Mouse (Mus musculus) hematopoietic stem cell, adult 5-6 weeks (primary cell): ENCODE results near the gene Pigu. TPM values are rescaled to one million over a fixed set of nuclear protein-coding genes. Genes with fewer than 3 reads are reported as not detected.

Source experiments
- ATAC-seq, 2 experiments: fragments of 125-278 bp in 1 of 2; replicated peaks in 1 of 2; 2 replicates each; pipeline ENCODE4 v1.8.0; 2016 to 2017; ENCODE audit warnings: inconsistent platforms in 2 of 2, mild to moderate bottlenecking in 2 of 2, moderate number of reproducible peaks in 2 of 2, low read depth in 1 of 2, moderate TSS enrichment in 1 of 2; ENCODE audit not compliant: low FRiP score in 2 of 2, poor library complexity in 2 of 2, severe bottlenecking in 2 of 2, insufficient read depth in 1 of 2, low TSS enrichment in 1 of 2
- total RNA-seq: library from RNA; stranded (forward); fragments of 172-1452, 232-1000 nt; gene quantifications from 2 replicates; pipeline ENCODE4 v1.2.3, GENCODE M21; 2017

Pigu gene
- total RNA-seq, 1 experiment from 2014 or later, result 43.4 TPM

DNA sequence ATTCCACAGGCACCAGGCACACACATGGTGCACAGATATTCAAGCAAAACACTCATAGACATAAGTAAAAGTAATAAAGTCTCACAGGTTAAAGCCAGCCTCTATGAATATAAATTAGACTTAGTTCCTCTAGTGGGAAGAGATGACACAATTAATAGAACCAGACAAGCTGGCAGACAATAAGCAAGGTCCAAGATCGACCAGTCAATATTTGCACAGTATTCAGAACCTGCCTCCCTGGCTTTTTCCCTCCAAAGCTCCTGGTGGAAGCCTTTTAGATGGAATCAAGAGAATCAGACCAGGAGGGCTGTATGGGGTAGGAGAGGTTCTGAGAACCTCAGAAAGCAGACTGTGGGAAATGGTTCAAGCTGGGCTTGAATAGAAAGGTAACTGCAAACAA lies 16.7 kb upstream of the Pigu start:
- no peak for ATAC-seq

DNA sequence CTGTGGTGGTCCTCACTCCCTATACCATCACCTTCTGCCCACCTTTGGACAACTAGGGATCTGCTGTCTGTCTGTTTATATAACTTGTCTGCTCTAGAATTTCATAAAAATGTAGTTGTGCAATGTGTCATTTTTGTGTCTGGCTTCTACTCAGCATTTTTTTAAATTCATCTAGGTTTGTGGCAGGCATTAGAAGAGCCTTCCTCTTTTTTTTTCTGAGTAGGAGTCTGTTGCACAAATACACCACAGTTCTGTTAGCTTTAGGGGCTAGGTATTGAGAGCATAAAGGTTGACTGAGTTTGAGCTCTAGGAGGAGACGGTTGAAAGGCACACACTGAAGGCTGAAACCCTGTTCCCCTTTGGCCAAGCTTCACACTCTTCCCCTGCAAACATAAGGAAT lies 16.1 kb upstream of the Pigu start:
- ATAC-seq, result peak in 1 of 2 experiments; percentile 17; a peak in 1 of 4 replicates

GRCm38 (mm10) chr2:155372451-155372850 lies 15.2 kb upstream of the Pigu start:
- no peak for ATAC-seq

GRCm38 (mm10) chr2:155369333-155369883 lies 12.2 kb upstream of the Pigu start:
- peak in 1 of 2 experiments; percentile 24; a peak in 1 of 4 replicates for ATAC-seq

GRCm38 (mm10) chr2:155367635-155368284 lies 10.5 kb upstream of the Pigu start:
- ATAC-seq, result peak; percentile 24 to 74; a peak in 2 of 4 replicates

DNA sequence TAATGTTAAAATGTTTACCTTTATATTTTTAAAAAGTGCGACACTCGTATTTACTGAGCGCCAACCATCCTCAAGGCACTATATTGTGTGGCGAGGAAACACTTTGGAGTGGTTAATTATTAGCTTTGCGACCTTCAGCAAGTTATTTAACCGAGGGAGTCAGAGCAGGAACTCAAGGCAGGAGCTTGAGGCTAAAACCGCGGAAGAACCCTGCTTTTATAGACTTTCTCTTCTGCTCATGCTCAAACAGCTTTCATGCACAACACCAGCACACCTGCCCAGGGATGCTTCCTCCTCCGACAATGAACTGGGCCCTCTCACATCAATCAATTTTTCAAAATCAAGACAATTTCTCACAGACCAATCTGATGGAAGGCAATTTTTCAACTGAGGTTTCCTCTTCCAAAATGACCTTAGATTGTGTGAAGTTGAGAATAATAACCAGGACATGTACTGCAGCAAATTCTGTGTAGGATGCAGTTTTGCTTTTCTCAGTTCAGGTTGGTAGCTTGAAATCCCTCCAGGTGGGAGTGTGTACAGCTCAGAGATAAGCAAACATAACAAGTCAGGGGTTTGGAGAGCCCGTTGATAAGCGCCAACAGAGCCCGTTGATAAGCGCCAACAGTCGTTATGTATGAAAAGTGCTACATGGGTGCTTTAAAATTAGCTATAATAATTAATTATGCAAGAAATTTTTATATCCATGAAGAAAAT lies 613 bp upstream of the Pigu start:
- 0 out of 4 replicates have a peak, but pooled peaks of 1 of the 2 experiments have one; percentile 3 for ATAC-seq

- ATAC-seq, result no peak
Measured at GRCm38 (mm10) chr2:155354402-155354801, 2.8 kb downstream of the Pigu start.

GRCm38 (mm10) chr2:155346670-155347069 lies 10.6 kb downstream of the Pigu start:
- no peak for ATAC-seq

DNA sequence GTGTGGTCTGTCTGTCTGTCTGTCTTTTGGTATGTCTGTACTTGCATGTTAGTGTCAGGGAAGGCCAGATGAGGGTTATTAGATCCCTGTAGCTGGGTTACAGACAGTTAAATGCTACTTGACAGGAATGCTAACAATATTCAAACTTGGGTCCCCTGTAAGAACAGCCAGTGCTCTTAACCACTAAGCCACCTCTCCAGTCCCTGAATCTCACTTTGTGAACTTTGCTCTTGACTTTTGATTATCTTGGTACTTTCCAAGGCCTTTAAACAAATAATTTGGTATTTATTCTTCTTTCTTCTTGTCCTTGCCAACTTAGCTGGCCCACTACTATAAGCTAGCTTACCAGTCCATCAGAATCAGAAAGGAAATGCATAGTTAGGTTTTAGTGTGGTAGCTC lies 17.1 kb downstream of the Pigu start:
- ATAC-seq, result no peak

GRCm38 (mm10) chr2:155336254-155336653 lies 21.0 kb downstream of the Pigu start:
- no peak for ATAC-seq

- ATAC-seq, result no peak
Measured at GRCm38 (mm10) chr2:155335231-155335630, 22.0 kb downstream of the Pigu start.

DNA sequence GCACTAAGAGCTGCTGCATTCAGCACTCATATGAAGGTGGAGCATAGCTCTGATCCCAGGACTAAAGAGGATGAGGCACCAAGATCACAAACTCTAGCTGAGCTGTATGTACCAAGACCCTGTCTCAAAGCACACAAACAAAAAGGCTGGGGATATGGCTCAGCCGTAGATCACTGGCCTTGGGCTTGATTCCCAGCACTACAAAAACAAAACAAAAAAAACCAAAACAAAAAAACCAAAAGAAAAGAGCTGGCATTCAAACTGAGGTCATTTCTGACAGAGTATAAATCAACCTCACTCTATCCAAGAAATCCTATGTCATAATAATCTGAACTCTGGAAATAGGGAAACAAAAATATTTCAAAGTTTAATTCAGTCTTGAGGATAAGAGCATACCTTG lies 23.8 kb downstream of the Pigu start:
- no peak for ATAC-seq

GRCm38 (mm10) chr2:155331351-155331750 lies 25.9 kb downstream of the Pigu start:
- ATAC-seq, result no peak

DNA sequence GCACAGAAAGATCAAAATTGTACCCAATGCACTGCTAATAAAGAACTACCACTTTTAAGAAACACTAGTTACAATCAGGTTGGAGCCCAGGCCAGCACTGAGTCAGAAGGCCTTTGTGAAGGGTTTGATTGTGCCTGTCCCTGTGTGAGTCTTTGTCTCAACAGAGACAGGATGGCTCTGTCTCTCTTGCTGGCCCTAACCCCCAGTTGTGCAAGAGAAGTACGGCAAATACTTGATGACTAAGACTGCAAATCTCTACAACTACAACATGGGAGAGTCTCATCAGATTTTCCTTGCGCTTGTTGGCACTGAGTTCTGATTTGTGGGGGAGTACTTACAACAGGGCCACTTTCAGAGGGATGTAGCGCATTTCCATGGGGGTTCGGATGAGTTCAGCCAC lies 26.4 kb downstream of the Pigu start:
- no peak for ATAC-seq

GRCm38 (mm10) chr2:155329707-155330106 lies 27.5 kb downstream of the Pigu start:
- no peak for ATAC-seq

DNA sequence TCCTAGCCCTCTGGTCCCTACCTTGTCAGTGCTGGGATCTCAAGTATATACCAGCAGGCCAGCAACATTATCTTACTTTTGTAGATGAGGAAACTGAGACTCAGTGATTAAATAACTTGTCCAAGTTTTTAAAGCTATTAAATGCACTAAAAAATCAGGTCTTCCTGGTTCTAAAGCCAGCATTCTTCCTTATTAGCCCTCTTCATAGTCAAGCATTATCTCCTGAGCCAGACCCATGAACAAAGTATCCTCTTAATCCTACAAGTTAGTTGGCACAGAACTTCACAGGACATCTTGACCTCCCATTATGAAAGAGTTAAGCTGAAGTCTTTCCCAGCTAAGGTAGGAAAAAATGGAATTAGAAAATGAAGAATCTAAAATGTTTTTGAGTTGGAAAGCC lies 28.3 kb downstream of the Pigu start:
- no peak for ATAC-seq

GRCm38 (mm10) chr2:155327906-155328305 lies 29.3 kb downstream of the Pigu start:
- ATAC-seq, result no peak

DNA sequence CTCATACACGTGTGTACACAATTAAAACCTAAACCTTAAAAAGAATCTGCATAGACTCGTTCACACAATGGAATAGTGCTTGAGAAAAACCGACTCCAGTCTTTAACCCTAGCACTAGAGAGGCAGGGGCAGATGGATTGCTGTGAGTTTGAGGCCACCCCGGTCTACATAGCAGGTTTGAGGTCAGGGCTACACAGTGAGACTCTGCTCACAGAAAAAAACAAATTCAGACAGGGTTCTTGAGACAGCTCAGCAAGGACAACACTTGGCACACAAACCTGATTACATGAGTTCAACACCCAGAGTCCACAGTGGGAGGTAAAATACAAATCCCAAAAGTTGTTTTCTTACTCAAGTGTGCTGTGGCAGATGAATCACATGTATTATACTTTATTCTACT lies 31.2 kb downstream of the Pigu start:
- ATAC-seq, result no peak
